Mouse (Mus musculus) heart, embryonic 16.5 days (tissue): ENCODE measurements at regions not wholly inside any gene's neighbourhood (a gene's known extent, or its start where the extent isn't known, plus 50 kb on each side); places are given as distances from the start of the nearest gene placed in this dataset.

Experiments used
- ATAC-seq: fragments of 200-750 bp; cut with Nextera tagmentation; replicated peaks from 2 replicates; pipeline ENCODE4 v1.8.0; 2017; ENCODE audit warnings: moderate number of reproducible peaks; ENCODE audit not compliant: insufficient read depth, low FRiP score; ENCODE audit errors: extremely low read depth
- H3K27ac ChIP-seq: fragments of 300-500 bp; sonication (generic); 2 replicates; pipeline ENCODE4 v1.5.1; 2014; ENCODE audit warnings: mild to moderate bottlenecking, low read length, control low read depth, moderate library complexity
- H3K27me3 ChIP-seq: fragments of 300-500 bp; sonication (generic); 2 replicates; pipeline ENCODE4 v1.6.1; 2014; ENCODE audit warnings: low read length, mixed read lengths; ENCODE audit not compliant: control insufficient read depth, insufficient read depth
- H3K36me3 ChIP-seq: fragments of 300-500 bp; sonication (generic); 2 replicates; pipeline ENCODE4 v1.6.1; 2014; ENCODE audit not compliant: control insufficient read depth, insufficient read depth
- H3K4me1 ChIP-seq: fragments of 300-500 bp; sonication (generic); 2 replicates; pipeline ENCODE4 v1.6.1; 2014; ENCODE audit warnings: low read length, mixed read lengths; ENCODE audit not compliant: control insufficient read depth, insufficient read depth
- H3K4me2 ChIP-seq: fragments of 300-500 bp; sonication (generic); 2 replicates; pipeline ENCODE4 v1.6.1; 2014; ENCODE audit warnings: low read depth, mild to moderate bottlenecking, control low read depth, low read length
- H3K4me3 ChIP-seq: fragments of 300-500 bp; sonication (generic); 2 replicates; pipeline ENCODE4 v1.5.1; 2014; ENCODE audit warnings: mild to moderate bottlenecking, control low read depth, low read length
- H3K9ac ChIP-seq: fragments of 300-500 bp; sonication (generic); 2 replicates; pipeline ENCODE4 v1.6.1; 2014; ENCODE audit warnings: low read length, control low read depth
- H3K9me3 ChIP-seq: fragments of 300-500 bp; sonication (generic); replicated peaks from 2 replicates; pipeline ENCODE4 v1.6.1; 2016; ENCODE audit warnings: low read length; ENCODE audit not compliant: control insufficient read depth
- WGBS: fragments of 180-500 bp; shearing (Covaris S2); extraction: QIAGEN DNeasy Blood & Tissue Kit; methylation state at CpG from one replicate; pipeline ENCODE4 v1.1.7; 2014; 5-methylcytosine and 5-hydroxymethylcytosine counted together

GRCm38 (mm10) chr7:116857744-116858143 is 353.6 kb downstream of the Nucb2 start:
- no peak overlapping the region for H3K4me3 ChIP-seq
- no peaks in the 10 kb centered on the region for H3K4me1 ChIP-seq
- H3K27ac ChIP-seq: no peak overlapping the region
- 79% methylated on average over 4 of the region's 4 CpGs for WGBS
- H3K9ac ChIP-seq: no peak overlapping the region
- H3K27me3 ChIP-seq: no peaks in the 10 kb centered on the region
- H3K36me3 ChIP-seq: no peaks in the 10 kb centered on the region
- no peak overlapping the region for H3K4me2 ChIP-seq
- ATAC-seq: no peak
- no peaks in the 10 kb centered on the region for H3K9me3 ChIP-seq

DNA sequence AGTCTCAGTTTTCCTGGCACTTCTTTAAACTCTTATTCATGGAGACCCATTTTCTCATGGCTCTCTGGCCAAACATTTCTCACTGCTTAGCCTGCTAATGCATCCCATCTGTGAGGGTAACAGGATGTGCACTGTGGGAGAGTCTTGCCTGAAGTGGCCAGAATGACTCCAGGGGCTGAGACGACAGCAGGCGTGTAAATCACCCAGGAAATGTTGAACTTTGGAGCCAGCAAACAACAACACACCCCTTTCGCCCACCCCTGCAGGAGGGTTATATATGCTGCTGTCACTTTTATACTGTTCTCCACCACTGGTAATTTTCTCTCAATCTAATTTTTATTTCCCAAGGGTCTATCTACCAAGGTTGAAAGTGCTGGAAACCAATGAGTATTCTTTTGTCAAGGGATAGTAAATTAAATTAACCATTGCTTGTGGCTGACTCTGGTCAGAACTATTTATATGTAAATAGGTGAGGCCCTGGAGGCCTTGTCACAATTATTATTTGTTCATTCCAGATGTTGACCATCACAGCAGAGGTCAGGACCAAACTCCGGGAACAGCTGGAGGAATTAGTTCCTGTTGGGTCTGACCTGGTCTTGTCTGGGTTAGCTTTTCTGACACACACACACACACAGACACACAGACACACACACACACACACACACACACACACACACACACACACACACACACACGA is 378.2 kb downstream of the Nucb2 start:
- no peak for ATAC-seq
- no peaks in the 10 kb centered on the region for H3K4me1 ChIP-seq
- no peaks in the 10 kb centered on the region for H3K9me3 ChIP-seq
- H3K4me3 ChIP-seq: no peak overlapping the region
- H3K4me2 ChIP-seq: no peak overlapping the region
- H3K27me3 ChIP-seq: no peaks in the 10 kb centered on the region
- H3K9ac ChIP-seq: no peak overlapping the region
- 78% methylated on average over 5 of the region's 5 CpGs for WGBS
- no peak overlapping the region for H3K27ac ChIP-seq
- H3K36me3 ChIP-seq: no peaks in the 10 kb centered on the region

DNA sequence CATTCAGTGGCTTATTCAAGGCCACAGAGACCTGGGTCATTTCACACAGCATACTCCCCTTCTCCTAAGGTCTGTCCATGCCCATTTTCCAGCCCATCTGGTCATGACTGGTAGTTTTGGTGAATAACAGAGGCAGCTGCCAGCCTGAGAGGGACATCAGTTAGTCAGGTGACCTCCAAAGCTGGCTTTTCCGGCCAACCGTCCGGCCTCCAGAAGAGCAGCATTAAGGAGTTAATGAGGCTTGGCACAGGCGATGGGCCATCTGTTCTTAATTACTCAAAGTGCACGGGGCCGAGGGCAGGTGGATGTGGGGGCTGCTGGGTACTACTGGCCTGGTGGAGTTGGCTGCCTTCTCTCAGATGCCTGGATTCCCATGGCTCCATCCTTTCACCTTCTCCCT is 389.7 kb downstream of the Nucb2 start:
- H3K4me2 ChIP-seq: no peak overlapping the region
- H3K4me1 ChIP-seq: no peaks in the 10 kb centered on the region
- WGBS: 82% methylated on average over 6 of the region's 6 CpGs
- H3K9me3 ChIP-seq: no peaks in the 10 kb centered on the region
- H3K4me3 ChIP-seq: no peak overlapping the region
- H3K27ac ChIP-seq: no peak overlapping the region
- H3K9ac ChIP-seq: no peak overlapping the region
- no peaks in the 10 kb centered on the region for H3K27me3 ChIP-seq
- no peak for ATAC-seq
- H3K36me3 ChIP-seq: no peaks in the 10 kb centered on the region

GRCm38 (mm10) chr7:116915797-116916196 is 411.6 kb downstream of the Nucb2 start:
- Histone ChIP-seq H3K36me3 (no peaks in the 10 kb centered on the region), H3K4me1 (no peaks in the 10 kb centered on the region), H3K9me3 (no peaks in the 10 kb centered on the region), H3K27me3 (no peaks in the 10 kb centered on the region), H3K9ac (no peak overlapping the region), H3K4me3 (no peak overlapping the region), H3K4me2 (no peak overlapping the region), H3K27ac (no peak overlapping the region)
- 29% methylated on average over 6 of the region's 6 CpGs for WGBS
- no peak for ATAC-seq

- no peak for ATAC-seq
- H3K4me1 ChIP-seq: no peaks in the 10 kb centered on the region
- 88% methylated on average over 6 of the region's 6 CpGs for WGBS
Observed at GRCm38 (mm10) chr7:116917921-116918670, 413.9 kb downstream of the Nucb2 start.

GRCm38 (mm10) chr7:116946448-116946847 is 434.3 kb upstream of the Xylt1 start:
- H3K36me3 ChIP-seq: no peaks in the 10 kb centered on the region
- no peaks in the 10 kb centered on the region for H3K9me3 ChIP-seq
- H3K27me3 ChIP-seq: no peaks in the 10 kb centered on the region
- H3K27ac ChIP-seq: no peak overlapping the region
- no peaks in the 10 kb centered on the region for H3K4me1 ChIP-seq
- H3K9ac ChIP-seq: no peak overlapping the region
- 77% methylated on average over 2 of the region's 2 CpGs for WGBS
- ATAC-seq: no peak
- H3K4me3 ChIP-seq: no peak overlapping the region
- no peak overlapping the region for H3K4me2 ChIP-seq

More at GRCm38 (mm10) chr7:116917921-116918670, 413.9 kb downstream of the Nucb2 start:
- Histone ChIP-seq H3K9ac (no peak overlapping the region), H3K27me3 (no peaks in the 10 kb centered on the region), H3K9me3 (no peaks in the 10 kb centered on the region), H3K4me2 (no peak overlapping the region), H3K36me3 (no peaks in the 10 kb centered on the region), H3K27ac (no peak overlapping the region), H3K4me3 (no peak overlapping the region)

DNA sequence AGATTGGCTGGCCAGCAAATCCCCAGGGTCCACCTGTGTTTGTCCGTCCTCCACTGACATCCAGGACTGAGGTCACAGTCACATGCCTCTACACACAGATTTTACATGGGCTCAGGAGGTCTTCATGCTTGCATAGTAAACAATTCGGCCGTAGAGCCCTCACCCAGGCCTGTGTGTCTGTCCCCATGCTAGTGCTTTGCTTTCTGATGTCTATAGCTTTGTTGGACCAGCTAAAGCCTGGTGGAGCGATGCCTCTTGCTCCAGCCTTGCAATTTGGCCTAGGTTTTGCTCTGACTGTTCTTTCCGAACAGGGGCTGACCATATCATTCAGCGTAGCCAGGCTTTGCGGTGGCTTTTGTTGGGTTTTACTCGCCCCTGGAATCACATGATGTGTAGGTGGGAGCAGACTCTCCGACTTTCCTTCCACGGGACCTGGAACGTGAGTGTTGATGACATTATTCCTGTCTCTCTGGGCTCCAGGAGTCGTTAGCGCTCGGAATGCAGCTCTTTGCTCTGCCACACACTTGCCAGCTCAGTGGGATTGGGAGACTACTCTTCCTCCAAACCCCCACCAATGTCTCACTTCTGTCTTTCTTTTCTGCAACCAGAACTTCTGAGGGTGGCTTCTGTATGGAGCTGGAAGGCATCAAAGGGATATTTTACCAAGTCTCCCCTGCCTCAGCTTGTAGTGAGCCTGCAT is 421.4 kb upstream of the Xylt1 start:
- Histone ChIP-seq H3K27ac (no peak overlapping the region), H3K9me3 (no peaks in the 10 kb centered on the region)
- ATAC-seq: no peak

DNA sequence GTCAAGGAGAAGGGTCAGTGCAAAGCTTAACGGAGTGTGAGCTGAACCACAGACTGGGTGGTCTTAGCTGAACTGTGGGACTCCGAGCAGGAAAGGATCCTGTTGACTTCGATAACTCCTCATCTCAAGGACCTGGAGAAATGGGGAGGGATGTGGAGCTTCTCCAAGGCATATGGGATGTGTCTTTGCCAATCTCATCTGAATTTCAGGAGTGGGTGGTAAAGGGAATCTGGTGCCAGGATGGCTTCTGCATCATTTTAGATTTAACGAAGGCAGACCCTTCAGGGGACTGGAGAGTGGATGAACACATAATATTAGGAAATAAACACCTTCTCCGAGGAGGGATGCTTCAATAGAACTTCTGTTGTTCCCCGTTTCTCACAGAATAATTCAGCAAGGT is 416.9 kb upstream of the Xylt1 start:
- H3K9ac ChIP-seq: no peak overlapping the region
- 60% methylated on average over 6 of the region's 6 CpGs for whole genome bisulfite sequencing
- no peaks in the 10 kb centered on the region for H3K9me3 ChIP-seq
- H3K27ac ChIP-seq: no peak overlapping the region
- H3K36me3 ChIP-seq: no peaks in the 10 kb centered on the region
- no peak overlapping the region for H3K4me3 ChIP-seq
- ATAC-seq: no peak
- no peak overlapping the region for H3K4me2 ChIP-seq
- no peaks in the 10 kb centered on the region for H3K4me1 ChIP-seq
- no peaks in the 10 kb centered on the region for H3K27me3 ChIP-seq

More for the DNA sequence above, 421.4 kb upstream of the Xylt1 start:
- H3K4me3 ChIP-seq: no peak overlapping the region
- no peaks in the 10 kb centered on the region for H3K27me3 ChIP-seq
- no peaks in the 10 kb centered on the region for H3K36me3 ChIP-seq
- WGBS: 61% methylated on average over 14 of the region's 14 CpGs
- no peak overlapping the region for H3K4me2 ChIP-seq
- H3K9ac ChIP-seq: no peak overlapping the region
- H3K4me1 ChIP-seq: no peaks in the 10 kb centered on the region

DNA sequence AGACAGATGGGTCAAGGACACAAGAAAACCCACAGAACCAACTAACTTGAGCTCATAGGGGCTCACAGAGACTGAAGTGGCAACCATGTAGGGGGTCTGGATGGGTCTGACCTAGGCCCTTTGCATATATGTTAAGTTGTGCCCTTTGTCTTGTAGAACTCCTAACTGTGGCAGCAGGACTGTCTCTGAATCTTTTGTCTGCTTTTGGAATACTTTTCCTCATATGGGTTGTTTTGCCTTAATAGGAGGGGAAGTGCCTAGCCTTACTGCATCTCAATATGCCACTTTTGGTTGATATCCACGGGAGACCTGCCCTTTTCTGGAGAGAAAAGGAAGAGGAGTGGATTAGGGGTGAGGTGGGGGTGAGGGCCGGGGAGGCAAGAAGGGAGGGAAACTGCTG is 389.4 kb upstream of the Xylt1 start:
- Histone ChIP-seq H3K4me2 (no peak overlapping the region), H3K27me3 (no peaks in the 10 kb centered on the region), H3K9me3 (no peaks in the 10 kb centered on the region), H3K4me3 (no peak overlapping the region), H3K9ac (no peak overlapping the region), H3K36me3 (no peaks in the 10 kb centered on the region), H3K27ac (no peak overlapping the region), H3K4me1 (no peaks in the 10 kb centered on the region)
- ATAC-seq: no peak
- 64% methylated on average over 2 of the region's 2 CpGs for WGBS
